Mouse (Mus musculus) liver, embryonic 14.5 days (tissue): Measurements from ENCODE around the gene Arid1b.

ENCODE experiments used
- CTCF ChIP-seq: IDR thresholded peaks from 2 replicates; pipeline ENCODE4 v1.5.1; 2016; ENCODE audit warnings: antibody characterized with exemption, low read depth, control low read depth
- EP300 ChIP-seq: IDR thresholded peaks from 2 replicates; pipeline ENCODE4 v1.6.1; 2016; ENCODE audit warnings: antibody characterized with exemption, low read depth

DNA sequence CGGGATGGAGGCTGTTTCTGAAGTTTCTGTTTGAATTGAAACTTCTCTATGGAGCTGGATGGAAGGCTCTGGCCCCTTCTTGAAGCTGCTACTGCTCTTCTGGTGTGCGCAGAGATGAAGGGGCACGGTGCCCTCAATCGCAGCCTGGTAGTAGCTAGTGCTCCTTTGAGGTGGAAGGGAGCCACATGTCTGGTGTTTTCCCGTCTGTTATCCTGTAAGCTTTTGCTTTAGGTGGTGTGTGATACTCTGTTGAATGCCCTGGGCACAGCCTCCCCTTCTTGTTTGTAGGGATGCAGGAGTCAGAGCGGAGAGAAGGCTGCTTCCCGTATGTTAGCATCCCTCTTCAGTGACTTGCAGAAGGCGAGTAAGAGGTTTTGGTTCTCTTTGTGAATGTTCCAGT lies 72.7 kb downstream of the Arid1b start:
- TF ChIP-seq CTCF (no peak), EP300 (no peak)
